Mouse (Mus musculus) urinary bladder, postnatal 14 days (tissue): ENCODE data around the gene Gm19684.
"Not testable (repeated sequence)": the region's sequence is repeated elsewhere in the genome, so short reads cannot be mapped to it uniquely, and the experiment has no call there.

Experiments
- DNase-seq: peaks from one replicate; pipeline ENCODE4 v3.0.0; 2021; ENCODE audit warnings: low spot score

Gene Gm19684

DNA sequence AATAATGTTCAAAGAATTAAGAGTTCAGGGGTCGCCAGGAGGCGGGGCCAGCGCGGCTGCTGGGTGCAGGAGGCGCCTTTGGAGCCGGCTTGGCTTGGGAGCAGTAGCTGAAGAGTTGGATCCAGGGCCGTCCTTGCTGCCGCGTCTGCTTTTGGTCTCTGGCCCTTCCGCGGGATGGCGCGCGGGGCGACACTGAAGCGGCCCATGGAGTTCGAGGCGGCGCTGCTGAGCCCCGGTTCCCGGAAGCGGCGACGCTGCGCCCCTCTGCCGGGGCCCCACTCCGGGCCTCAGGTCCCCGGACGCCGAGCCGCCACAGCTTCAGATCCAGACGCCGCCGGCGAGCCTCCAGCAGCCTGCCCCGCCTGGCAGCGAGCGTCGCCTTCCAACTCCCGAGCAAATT lies 57.5 kb downstream of the Gm19684 start:
- not testable (repeated sequence) for DNase-seq
